Mouse (Mus musculus) lung, postnatal 36 days (tissue): ENCODE results near the gene Frk.
"Not testable (repeated sequence)": the region's sequence is repeated elsewhere in the genome, so short reads cannot be mapped to it uniquely, and the experiment has no call there.

Source experiments
- DNase-seq: peaks from one replicate; pipeline ENCODE4 v3.0.0; 2022; ENCODE audit warnings: mixed read lengths

The Frk gene

DNA sequence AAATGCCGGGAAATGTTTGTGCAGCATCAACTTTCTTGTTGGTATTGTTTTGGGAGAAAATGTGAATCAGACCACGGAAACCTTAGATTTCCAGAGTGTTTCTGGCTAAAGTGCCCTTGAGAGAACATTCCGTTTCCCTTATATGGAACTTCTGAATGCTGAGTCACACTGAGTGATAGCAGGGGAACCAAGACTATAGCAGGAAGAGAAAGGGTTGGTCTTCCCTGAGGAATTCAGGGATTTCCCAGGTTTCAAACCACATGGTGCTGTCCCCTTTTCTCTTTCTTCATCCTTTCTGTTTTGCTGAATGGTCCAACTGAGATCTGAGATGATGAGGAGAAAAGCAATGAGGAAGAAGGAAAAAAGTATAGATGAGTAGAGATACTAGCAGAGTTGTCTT is 135.3 kb downstream of the Frk start:
- peak; percentile 3 for DNase-seq

DNA sequence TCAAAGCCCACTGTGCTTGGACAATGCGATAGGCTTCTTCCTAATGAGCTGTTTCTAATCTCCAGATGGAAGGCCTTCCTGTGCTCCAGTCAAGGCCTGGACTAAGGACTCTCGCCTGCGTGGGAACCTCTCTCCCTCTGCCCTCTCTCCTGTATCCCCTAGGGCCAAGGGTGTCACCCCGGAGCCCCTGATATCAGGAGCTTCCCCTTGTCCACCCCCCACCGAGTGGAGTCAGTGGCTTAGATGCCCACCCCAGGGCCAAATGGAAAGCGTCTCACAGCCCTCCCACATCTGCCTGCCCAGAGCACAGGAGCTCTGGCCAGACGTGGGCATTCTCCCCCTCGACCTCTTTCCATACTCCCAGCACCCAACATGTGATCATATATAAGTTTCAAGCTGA is 137.3 kb downstream of the Frk start:
- not testable (repeated sequence) for DNase-seq

- DNase-seq = no peak
These were observed 155.0 kb downstream of the Frk start for GRCm38 (mm10) chr10:34638245-34638644.
